Mouse (Mus musculus) leukemia stem cell, adult 10-12 weeks (primary cell): ENCODE results near the gene Gm20814. TPM values are rescaled to one million over a fixed set of nuclear protein-coding genes. Genes with fewer than 3 reads are reported as not detected.

ENCODE experiments used
- polyA plus RNA-seq: library from polyadenylated mRNA; stranded (reverse); fragments of >175 nt; gene quantifications from 2 replicates; pipeline ENCODE4 v1.2.3, GENCODE M21; 2012; ENCODE audit warnings: low replicate concordance

The Gm20814 gene
- not detected in 2 replicates for polyA plus RNA-seq

DNA sequence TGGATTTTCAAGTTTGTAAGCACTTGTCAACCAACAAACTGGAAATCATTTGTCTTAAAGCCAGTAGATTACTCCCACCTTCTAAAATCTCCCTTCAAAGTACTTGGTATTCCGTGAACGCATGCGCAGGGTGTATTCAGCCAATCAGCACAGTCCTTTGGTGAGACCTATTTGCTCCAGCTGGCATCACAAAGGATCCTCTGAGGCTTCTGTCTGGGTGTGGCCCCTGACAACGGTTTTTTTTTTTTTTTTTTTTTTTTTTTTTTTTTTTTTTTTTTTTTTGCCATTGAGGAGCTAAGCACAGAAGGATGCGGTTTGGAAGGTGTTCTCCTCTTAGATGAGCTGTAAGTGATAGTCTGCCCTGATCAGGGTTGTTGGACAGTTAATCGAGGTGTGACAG is at the start of gene Gm20814:
Gene Gm20814, plus strand, starts transcription at position 301 of the 400 bp plus-strand sequence.

